Mouse (Mus musculus): ENCODE measurements around the gene Igdcc3.
"Not testable (repeated sequence)": the region's sequence is repeated elsewhere in the genome, so short reads cannot be mapped to it uniquely, and the experiment has no call there.

Gene Igdcc3

DNA sequence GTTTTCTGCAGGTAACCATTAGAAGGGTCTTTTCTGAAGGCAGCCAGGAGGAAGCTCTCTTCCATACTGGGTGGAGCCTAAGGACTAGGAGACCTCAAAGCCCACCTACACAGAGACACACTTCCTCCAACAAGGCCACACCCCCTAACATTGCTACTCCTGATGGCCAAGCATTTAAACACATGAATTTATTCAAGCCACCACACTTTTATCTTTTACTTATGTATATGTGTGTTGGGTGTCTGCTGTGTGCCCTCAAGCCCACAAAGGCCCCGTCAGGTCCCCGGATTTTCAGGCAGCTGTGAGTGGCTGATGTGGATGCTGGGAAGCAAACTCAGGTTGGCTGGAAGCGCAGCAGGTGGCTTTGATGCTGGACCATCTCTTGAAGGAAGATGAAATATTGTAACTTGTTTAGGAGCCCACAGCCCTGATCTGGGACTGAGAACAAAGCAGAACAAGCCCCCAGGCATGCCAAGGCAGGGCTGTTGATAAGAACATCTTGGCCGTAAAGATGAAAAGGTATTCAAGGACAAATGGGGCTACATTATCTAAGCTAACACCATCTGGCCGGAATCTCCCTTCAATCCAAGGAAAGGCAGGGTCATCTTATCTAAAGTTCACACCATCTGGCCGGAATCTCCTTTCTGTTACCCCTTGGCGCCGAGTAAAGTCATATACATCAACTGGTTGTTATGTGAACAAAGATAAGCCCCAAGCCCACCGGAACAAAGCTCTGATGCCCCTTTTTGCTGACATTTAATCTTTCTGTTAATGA is 66.2 kb downstream of the Igdcc3 start:
- DNase-seq (ENCODE audit: low read depth) = not testable (repeated sequence)

DNA sequence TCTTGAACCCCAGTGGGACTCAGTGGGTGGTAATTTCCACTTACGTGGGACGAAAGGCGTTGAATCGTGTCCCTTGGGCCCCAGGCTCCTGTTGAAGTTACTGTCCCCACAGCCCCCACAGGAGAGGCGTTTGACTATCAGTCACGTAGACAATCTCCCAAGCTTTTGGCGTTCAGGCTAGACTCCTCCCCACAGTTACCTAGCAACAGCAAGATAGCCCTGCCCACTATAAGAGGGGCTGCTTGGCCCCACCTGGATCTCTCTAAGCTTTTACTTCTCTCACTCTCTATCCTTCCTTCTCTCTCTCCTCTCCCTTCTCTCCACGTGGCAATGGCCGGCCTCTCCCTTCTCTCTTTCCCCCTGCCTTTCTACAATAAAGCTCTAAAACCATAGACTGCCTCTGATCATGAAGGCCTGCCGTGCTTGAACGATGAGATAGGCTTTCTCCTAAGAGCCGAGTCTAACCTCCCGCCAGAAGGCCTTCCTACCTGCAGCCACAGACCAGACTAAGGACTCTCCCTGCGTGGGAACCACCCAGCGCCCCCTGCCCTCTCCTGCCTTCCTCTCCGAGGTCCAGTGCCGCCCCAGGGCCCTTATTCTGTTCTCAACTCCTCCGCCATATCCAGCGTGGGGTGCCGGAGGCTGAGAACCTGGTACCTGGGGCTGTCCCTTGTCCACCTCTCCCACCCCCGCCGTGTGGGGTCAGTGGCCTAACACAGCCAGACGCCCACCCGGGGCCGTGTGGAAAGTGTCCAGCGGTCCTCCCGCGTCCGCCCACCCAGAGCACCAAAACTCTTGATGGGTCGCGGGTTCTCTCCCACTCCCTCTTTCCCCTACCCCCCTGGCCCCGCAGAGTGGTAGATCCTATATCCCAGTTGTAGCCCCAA is 67.5 kb downstream of the Igdcc3 start:
- DNase-seq (ENCODE audit: low read depth) = no peak

DNA sequence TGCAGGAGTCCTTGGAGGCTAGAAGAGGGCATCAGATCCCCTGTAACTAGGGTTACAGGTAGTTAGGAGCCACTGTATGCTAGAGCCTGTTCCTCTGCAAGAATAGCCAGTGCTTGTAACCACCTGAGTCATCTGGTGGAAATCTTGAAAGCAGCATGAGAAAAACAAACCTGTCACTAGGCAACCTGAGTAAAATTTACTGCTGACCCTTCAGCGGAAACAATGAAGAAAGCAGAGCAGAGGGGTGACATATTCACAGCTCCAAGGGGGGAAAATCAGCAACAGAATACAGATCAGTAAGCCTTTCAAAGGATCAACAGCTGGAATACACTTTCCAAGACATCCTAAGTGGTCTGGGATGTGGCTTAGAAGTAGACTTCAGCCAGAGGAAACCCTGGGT is 70.6 kb downstream of the Igdcc3 start:
- DNase-seq (ENCODE audit: low read depth) = no peak

DNA sequence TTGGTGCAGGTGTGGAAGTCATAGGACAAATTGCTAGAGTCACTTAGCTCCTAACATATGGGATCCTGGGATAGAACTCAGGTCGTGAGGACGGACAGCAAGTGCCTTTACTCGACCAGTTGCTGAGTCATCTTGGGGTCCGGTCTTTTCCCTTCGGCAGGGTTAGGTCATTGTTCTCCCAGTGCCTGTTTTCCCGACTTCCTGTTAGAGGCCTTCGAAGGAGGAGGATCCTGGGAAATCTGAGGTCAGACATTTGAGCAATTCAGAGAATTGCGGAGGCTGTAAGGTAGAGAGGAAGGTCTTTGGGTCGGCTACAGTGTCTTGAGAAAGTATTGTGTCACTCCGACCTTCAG is 73.4 kb downstream of the Igdcc3 start:
- DNase-seq (ENCODE audit: low read depth) = no peak

DNA sequence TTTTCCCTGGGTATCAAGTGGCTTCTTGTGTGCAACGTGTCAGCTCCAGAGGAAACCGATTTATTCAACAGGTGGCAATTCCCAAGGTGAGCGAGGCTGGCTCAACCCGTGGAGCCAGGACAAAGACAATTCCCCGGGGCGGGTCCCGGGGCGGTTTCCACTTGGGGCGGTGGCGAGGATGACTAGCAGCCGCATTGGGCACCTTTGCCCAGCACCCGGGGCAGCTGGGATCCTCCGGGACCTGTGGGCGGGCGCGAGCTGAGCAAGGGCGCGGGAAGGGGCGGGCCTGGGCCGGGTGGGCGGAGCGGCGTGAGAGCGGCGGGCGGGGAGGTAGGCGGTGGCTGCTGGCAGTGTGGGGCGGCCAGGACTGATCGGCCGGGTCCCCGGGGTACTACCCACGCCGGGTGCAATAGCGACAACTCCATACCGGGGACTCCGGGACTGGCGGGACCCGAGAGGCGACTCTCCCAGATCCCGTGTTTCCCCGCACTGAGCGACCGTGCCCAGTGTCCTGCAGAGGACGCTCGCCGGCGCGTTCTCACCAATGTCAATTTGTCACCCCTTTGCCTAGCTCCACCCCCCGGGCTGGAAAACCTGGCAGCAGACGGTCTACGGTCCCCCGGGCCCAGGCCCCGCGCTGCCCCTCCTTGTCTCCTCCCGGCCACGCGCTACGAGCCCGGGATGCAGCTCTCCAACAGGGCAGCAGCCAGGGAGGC is 73.9 kb downstream of the Igdcc3 start:
- DNase-seq (ENCODE audit: low read depth) = peak; percentile 76

DNA sequence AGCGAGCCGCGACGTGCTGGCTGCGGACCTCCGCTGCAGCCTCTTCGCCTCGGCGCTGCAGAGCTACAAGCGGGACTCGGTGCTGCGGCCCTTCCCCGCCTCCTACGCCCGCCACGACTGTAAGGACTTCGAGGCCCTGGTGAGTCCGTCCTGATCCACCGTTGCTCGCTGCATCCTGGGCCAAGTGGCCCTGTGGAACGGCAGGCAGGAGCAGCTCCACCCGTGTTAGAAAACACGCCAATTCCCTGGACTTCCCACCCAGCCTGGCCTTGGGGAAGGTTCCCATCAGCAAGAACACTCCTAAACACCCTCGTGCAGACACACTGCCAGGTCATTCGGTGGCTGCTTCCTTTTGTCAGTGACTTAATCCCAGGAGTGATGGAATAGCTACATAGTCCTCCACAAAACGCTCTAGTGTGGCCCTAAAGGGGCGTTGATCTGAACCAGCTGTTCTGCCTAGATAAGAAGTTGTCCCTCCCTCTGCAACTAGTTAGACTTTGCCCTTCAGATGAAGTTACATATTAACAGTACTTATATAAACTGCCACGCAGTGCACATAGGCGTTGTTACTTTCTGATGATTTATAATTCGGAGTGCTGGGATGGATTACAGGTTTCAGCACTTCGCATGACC is 74.6 kb downstream of the Igdcc3 start:
- peak; percentile 82 for DNase-seq (ENCODE audit: low read depth)

DNA sequence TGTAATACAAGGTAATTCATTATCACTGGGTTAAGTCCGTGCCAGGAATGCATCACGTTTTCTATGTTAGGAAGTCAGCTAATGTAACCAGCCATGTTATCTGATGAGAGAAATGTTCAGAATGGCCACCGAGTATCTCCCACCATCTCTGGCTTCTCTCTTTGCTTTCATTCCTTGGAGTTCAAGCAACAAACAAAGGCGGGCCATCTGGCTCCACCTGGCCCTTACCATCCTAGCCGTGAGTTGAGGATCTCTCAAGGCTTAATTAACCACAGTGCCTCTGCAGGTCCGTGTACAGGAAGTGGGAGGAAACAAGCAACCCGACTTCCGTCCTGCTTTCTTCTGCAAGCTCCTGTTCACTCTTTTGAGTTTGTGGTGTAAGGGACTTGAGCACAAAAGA is 76.0 kb downstream of the Igdcc3 start:
- DNase-seq (ENCODE audit: low read depth) = peak; percentile 47

DNA sequence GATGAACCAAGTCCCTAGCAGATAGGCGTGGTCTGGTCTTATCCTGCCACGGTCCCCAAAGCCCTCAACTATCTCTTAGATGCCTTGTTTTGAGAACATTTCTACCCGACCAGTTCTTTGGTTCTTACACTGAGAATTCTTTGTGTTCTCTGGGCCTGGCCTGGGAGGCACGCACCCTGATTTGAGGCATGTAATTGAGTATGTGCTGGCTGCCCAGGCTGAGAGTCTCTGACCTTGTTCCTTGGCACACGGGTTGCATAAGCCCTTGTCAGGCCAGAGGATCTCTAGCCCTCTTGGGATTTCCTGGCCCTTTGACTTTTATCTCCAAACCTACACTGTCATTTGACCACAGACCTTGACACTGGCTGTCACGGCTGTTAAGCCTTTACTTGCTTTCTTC is 76.7 kb downstream of the Igdcc3 start:
- DNase-seq (ENCODE audit: low read depth) = peak; percentile 47

DNA sequence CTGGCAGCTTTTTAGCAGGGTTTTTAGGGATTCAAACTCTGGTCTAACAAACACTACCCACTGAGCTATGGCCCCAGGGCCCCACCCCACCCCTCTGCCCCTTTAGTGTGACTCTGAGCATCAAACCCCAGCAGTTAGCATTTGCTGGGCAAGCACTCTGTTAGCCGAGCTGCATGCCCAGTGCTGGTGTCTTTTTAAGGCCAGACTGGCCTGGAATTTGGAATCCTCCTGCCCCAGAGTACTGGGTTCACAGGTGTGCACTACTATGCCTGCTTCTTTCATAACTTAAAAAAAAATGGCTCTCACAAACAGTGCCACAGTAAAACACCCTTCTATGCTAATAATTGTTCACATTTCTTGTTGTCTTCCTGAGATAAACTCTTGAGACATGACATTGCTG is 77.9 kb downstream of the Igdcc3 start:
- DNase-seq (ENCODE audit: low read depth) = no peak

DNA sequence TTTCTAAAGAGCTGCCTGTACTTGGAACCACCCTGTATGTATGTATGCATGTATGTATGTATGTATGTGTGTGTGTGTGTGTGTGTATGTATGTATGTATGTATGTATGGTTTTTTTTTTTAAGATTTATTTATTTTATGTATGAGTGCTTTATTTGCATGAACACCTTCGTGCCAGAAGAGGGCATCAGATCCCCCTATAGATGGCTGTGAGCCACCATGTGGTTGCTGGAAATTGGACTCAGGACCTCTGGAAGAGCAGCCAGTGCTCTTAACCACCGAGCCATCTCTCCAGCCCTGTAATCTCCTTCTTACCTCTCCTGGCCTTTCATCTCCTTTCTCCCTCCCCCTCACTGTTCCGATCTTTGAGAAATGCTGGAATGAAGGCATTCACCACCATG is 79.4 kb downstream of the Igdcc3 start:
- DNase-seq (ENCODE audit: low read depth) = not testable (repeated sequence)

DNA sequence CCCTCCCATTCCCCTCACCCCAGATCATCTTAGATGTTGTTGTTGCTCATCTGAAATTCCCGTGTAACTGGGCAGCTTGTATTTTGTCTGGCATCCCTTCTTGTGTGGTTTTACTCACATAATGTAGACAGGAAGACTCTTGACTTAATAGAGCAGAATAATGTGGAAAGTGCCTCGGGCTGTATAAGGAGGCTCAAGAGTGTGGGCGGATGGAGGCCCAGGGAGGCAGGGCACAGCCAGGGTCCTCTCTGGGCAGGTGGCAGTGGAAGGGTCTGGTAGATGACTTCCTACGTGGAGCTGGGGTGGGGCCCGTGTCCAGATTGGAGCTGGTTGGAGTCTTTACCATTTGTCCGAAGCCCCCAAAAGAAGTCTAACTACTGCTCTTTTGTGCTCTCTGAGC is 82.9 kb downstream of the Igdcc3 start:
- DNase-seq (ENCODE audit: low read depth) = no peak

DNA sequence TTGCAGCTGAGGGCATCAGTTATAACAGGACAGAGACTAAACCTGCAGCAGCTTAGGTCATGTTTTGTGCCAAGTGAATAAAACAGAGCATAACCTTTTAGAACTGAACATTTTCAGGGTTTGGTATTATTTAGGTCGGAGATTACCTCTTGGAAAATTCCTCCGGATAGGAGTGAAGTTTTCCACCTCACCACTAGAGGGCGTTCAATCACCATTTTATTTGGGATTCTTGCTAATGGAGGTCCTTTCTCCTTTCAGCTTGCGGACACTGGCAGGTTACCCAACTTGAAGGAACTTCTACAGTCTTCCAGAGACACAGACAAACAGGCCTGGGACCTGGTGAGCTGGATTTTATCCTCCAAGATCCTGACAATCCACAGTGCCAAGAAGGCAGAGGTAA is 84.8 kb downstream of the Igdcc3 start:
- peak; percentile 29 for DNase-seq (ENCODE audit: low read depth)

DNA sequence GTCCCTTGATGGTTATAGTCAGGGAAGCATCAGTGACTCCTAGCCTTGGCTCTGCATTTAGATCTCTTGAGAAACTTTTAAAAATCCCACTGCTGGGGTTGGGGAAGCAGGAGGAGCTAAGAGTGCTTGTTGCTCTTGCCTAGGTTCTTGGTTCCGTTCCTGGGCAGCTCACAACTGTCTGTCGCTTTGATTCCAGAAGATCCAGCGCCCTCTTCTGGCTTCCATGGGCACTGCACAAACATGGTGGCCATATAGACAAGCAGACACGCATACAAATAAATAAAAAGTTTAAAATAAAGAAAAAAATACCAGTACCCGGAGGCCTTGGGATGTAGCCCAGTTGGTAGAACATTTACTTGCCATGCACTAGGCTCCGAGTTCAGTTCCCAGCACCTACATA is 89.3 kb downstream of the Igdcc3 start:
- DNase-seq (ENCODE audit: low read depth) = no peak

DNA sequence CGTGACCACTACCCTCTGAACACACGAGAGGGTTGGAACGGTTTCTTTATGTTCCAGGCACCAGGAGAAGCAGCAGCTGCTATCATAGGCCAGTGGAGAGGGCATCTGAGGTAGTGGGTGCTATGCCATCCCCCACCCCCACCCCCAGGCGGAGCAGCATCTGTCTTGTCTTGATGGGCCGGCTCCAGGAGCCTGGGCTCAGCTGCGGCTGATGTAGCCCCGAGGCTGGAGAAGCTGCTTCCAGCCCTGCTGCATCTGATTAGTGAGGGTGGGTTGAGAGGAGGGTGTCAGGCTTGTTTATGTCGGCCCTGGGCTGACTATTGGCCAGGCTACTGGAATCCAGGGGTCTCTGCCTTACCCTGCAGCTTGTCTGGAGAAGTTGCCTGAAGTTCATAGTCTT is 90.3 kb downstream of the Igdcc3 start:
- no peak for DNase-seq (ENCODE audit: low read depth)

DNA sequence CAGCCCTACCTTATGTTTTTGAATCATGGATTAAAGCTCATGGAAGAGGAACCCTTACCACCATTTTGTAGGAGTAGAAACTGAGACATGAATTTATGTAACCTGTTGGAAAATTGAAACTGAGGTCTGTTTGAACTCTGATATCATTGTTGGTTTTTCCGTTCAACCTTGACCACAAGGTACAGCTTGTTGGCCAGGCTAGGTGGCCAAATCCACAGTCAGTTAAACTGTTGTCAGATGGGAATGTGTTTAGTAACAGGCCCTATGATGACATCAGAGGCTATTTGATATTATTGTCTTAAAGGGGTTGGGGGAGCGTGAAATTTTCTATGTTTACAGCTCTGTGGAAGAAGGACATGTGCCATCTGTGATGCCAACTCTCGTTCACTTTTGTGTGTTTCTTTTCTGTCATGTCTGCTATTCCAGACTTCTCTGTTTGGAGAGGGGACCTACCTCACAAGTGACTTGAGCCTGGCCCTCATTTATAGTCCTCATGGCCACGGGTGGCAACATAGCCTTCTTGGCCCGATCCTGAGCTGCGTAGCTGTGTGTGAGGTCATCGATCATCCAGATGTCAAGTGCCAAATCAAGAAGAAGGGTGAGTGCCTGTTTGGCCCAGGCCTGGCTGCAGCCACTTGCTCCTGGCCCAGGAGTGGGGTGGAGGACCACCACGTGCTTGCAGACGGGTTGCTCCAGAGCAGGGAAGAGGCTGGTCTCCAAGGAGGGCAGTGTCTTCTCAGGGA is 92.4 kb downstream of the Igdcc3 start:
- no peak for DNase-seq (ENCODE audit: low read depth)

DNA sequence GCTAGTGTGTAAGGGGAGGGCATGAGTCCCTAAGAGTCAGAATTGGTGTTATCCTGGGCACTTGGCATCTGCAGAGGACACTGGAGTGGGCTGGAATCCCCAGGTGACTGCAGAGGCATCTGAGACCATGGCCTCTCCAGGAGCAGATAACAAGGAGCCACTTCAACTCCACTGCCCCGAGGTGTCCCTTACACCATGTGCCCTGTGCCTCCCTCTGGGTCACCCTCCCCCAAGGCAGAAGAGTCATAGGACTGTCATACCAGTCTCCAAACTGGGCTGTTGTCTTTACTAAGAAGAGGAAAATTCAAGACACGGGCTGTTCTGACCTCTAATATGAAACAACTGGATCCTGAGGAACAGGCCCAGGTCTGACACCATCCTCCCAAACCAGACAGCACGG is 93.7 kb downstream of the Igdcc3 start:
- no peak for DNase-seq (ENCODE audit: low read depth)

Data from c-Kit-positive CD71-positive TER-119-negative erythroid progenitor cells, embryonic 14.5 days (primary cell).